Mouse (Mus musculus): ENCODE measurements around the gene Ube2z. TPM values are rescaled to one million over a fixed set of nuclear protein-coding genes. Genes with fewer than 3 reads are reported as not detected.
"Not testable (repeated sequence)": the region's sequence is repeated elsewhere in the genome, so short reads cannot be mapped to it uniquely, and the experiment has no call there.

Ube2z gene
- 56.8 and 65.1 TPM in 2 replicates for polyA plus RNA-seq (2012; rRNA removed)

DNA sequence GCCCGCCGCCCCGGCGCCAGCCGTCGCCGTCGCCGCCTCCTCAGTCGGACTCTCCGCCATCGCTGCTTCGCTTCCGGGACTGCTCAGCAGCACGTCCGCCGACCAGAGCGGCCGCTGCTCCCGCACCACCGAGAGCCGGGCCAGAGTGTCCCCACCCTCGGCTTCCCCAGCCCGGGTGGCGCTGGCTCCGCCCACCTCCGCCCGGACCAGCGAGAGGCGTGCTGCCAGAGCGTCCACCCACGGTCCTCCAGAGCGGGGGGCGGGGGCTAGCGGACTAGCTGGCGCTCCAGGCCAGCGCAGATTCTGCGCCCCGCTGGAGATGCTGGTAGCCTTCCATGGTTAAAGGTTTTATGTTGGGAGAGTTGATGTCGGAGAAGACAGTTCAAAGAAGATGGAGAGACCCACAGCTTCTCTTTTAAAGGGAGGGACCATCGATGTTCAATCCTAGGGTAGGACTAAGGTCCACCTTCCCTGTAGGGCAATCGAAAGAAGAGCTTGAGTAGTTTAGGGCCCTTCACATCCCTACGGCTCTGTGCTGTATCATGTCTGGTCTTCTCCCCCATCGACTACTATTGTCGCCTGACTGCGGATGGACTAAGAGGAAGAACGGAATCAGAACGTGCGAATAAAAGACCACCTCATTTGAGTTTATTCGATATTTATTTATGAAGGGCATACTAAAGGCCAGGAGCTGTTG is at the start of gene Ube2z:
Ube2z (minus strand) TSS at position 174 of the 697 bp plus-strand sequence.
- peak; percentile 95 for DNase-seq (ENCODE audit: low spot score)

DNA sequence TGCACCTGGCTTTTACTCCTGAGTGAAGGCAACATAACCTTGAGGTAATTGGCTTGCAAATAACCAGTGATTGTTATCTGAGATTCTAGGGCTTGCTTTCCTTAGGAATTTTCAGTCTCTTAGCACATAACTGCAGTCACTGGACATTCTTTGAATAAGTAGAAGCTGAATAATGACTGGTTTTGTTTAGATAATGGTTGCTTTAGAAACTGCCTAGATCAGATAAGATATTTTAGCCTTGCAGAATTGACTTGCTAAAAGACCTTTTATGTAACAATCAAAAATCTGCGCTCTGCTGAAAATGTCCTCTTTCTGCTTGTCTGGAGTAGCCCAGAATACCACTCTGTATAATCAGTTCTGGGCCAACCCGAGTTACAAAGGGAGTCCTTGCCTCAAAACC is 48.9 kb upstream of the Ube2z start:
- no peak for DNase-seq (ENCODE audit: low spot score)

DNA sequence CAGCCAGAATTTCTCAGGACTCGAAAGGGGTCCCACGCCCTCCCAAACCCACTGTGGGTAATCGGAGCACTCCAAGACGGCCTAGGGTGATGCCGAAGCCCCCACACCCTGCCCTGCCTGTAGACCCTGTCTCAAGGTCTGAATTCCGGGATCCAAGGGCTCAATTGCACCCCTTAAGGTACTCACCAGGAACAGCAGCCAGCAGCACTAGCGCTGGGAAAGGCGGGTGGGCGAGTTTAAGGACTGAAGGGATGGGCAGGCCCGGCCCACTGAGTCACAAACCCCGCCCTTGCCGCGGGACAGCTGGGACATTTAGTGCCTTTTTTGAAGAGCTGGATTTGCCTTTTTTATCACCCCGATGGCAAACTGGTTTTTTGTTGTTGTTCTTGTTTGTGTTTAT is 46.6 kb upstream of the Ube2z start, which contains the start of gene Calcoco2:
Calcoco2 (minus strand) TSS at position 214 of the 400 bp plus-strand sequence.
- DNase-seq (ENCODE audit: low spot score): no peak

DNA sequence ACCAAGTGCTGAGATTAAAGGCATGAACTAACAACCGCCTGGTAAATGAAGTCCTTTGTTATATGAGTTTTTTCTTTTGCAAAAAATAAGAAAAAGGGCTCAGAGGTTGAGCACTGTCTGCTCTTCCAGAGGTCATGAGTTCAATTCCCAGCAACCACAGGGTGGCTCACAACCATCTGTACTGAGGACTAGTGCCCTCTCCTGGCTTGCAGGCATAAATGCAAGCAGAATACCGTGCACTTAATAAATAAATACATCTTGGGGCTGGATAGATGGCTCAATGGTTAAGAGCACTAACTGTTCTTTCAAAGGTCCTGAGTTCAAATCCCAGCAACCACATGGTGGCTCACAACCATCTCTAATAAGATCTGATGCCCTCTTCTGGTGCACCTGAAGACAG is 45.8 kb upstream of the Ube2z start:
- DNase-seq (ENCODE audit: low spot score): not testable (repeated sequence)

DNA sequence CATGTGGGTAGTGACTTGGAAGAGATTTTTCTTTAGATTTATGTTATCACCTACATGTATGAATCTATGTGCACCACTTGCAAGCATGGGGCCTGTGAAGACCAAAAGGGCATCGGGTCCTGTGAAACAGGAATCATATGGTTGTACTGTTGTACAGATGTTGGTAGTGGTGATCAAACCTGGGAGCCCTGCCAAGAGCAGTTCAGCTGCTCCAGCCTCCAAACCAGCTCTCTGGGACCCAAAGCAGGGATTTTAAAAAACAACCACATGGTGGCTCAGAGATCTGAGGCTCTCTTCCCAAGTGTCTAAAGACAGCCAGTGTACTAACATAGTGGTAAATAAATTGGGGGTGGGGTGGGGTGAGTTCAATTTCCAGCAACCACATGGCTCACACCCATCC is 43.2 kb upstream of the Ube2z start:
- no peak for DNase-seq (ENCODE audit: low spot score)

DNA sequence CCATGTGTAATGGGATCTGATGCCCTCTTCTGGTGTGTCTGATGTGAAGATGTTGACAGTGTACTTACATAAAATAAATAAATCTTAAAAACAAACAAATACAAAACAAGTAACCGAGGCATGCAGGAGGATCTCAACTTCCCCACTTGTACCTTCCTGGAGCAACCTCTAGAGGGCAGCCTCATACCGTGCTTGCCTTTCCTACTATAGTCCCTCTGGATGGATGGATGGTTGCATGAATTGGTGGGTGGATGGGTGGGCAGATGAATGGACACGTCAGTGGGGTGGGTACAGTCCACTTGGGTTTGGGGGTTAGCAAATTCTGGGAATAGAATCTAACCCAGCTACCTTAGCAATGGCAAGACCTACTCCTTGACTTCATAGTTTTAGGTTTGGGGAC is 28.2 kb upstream of the Ube2z start:
- peak; percentile 31 for DNase-seq (ENCODE audit: low spot score)

DNA sequence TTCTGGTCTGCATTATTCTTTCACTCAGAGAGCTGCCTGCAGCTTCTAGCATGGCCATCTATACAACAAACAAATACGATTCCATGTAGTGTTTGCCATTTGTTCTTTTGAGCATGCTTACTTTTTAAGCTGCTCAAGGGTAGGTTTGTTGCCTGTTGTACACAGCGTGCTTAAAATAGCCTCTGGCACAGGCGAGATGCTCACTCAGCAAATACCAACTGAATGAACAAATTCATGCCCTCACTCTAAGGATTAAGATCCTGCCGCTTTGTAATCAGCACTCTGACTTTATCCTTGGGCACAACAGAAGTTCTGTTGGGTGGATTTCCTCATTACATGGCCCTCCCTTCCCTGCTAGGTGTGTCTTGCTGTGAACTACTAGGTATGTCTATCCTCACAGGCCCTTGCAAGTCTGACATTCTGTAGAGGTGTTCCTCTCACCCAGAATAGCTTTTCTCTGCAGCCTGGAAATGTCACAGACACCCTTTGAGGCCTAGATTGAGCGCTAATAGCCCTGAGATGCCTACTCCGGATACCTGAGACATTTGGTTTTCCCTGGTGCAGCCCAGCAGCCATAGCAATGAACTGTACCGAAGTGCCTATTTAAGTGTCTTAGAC is 27.6 kb upstream of the Ube2z start:
- no peak for DNase-seq (ENCODE audit: low spot score)

DNA sequence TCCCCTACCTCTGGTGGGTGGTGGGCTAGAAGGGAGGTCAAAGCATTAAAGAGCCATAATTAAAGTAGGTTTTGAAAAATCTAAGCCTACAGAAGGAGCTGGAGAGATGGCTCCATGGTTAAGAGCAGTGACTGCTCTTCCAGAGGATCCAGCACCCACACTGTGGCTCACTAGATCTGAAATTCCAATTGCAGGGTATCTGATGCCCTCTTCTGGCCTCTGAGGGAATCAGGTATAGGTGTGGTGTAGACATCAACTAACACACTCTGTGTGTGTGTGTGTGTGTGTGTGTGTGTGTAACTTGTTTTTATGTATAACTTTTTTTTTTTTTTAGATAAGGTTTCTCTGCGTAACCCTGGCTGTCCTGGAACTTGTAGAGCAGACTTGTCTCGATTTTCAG is 25.9 kb upstream of the Ube2z start:
- no peak for DNase-seq (ENCODE audit: low spot score)

DNA sequence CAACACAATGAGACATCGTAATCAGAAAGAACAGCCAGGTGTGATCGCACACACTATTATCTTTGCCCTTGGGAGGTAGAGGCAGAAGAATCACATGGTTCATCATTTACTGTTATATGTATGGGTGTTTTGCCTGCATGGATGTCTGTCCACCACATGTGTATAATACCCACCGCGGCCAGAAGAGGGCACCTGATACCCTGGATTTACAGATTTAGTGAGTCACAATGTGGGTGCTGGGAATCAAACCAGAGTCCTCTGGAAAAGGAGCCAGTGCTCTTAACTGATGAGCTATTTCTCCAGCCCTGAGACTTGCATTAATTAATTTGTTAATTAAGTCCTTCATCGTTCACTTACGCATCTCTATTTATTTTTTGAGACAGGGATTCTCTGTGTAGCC is 22.8 kb upstream of the Ube2z start:
- DNase-seq (ENCODE audit: low spot score): no peak

DNA sequence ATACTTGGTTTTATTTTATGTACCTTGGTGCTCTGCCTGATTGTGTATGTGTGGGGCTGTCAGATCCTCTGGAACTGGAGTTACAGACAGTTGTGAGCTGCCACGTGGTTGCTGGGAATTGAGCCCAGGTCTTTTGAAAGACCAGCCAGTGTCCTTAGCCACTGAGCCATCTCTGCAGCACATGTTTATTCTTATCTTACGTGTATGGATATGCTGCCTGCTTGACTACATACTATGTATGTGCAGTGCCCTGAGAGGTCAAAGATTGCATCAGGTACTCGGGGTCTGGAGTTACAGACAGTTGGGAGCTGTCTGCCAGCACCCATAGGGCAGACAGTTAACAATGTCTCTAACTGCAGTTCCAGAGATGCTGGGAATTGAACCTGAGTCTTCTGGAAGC is 17.5 kb upstream of the Ube2z start:
- no peak for DNase-seq (ENCODE audit: low spot score)

DNA sequence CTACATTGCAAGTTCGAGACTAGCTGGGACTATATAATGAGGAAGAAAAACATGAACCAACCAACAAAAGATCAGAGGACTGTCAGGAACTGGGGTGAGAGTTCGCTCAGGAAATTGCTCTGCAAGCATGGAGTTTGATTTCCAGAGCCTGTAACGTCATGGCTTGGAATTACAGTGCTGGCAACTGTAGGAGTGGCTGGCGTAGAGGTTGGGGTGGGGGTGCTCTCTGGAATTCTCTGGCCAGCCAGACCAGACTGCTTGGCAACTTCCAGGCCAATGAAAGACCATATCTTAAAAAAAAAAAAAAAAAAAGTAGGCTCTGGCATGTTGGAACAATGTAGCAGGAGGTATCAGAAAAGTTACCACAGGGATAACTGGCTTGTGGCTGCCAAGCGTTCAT is 15.5 kb upstream of the Ube2z start:
- no peak for DNase-seq (ENCODE audit: low spot score)

DNA sequence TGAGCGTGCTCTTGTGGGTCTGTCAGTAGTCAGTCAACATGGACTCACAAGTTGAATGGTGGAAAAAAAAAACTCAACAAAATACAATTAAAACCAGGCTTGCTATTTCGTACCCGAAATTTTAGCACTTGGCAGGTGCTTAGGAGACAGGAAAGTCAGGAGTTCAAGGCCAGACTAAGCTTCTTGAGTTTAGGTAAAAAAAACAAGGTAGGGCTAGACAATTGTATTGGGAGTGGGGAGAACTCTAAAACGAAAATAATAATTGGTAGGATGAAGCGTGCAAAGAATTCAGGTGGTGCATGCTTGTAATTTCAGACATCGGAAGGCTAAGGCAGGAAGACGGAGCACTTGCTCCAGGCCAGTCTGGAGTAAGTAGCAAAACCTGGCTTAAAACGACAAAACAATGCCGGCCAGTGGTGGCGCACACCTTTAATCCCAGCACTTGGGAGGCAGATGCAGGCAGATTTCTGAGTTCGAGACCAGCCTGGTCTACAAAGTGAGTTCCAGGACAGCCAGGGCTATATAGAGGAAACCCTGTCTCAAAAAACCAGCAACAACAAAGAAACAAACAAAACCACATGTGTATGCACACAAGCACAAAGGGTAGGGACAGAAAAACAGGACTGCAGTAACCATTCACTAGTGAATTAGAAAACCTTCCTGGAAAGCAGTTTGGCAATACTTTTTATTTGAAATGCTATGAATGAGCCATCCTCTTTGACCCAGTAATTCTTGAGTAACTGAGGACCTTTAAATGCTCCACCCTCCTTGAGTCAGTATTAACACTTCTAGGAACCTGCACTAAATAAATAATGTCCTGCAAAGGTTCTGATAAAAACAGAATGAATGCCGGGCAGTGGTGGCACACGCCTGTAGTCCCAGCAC is 11.3 kb upstream of the Ube2z start:
- DNase-seq (ENCODE audit: low spot score): no peak

DNA sequence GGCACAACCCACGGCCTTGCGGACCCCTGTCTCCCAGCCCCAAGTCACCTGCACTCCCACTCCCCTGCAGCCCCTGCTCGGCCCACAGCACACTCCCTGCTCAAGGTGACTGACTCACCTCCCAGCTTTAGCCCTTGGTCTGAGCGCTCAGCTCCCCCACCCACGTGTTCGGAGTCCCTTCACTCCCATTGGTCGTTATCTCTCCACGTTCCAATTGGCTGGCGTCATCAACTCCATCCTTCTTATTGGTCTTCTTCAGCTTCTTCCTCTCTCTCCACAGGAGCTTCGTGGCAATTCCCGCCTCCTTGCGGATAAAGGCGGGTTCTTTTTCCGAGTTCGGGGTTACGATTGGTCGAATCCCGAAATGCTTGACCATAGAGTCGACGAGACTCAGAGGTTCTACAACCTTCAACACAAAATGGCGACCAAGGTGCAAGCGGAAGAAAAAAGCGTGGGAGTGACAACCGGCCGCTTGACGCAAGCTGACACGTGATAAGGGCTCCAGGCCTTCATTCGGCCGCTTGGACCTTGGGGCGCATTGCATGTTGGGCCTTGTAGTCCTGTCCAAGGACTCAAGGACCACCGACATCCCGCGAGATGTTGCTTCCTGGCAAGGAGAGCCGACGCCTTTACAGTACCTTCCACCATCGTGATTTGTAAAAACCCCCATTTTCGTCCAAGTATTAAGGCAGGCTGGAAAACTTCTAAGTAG is 10.5 kb upstream of the Ube2z start, which contains the start of gene Atp5g1:
Atp5g1 (minus strand) TSS at position 162 of the 712 bp plus-strand sequence.
- peak; percentile 76 for DNase-seq (ENCODE audit: low spot score)

DNA sequence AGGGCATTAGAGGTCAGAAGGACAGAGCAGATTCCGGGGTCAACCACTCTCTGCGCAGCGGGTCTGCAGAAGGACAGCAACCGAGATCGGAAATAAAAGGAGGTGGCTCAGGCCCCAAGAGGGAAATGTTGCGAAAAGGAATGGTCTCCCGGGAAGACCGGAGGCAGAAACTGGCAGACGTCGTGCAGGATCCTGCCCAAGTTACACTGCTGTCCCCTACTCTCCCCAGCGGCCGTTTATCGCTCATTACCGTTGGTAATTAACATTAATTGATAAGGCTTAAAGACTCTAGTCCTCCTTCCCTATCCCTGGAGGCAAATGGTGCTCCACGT is 10.0 kb upstream of the Ube2z start:
- no peak for DNase-seq (ENCODE audit: low spot score)

DNA sequence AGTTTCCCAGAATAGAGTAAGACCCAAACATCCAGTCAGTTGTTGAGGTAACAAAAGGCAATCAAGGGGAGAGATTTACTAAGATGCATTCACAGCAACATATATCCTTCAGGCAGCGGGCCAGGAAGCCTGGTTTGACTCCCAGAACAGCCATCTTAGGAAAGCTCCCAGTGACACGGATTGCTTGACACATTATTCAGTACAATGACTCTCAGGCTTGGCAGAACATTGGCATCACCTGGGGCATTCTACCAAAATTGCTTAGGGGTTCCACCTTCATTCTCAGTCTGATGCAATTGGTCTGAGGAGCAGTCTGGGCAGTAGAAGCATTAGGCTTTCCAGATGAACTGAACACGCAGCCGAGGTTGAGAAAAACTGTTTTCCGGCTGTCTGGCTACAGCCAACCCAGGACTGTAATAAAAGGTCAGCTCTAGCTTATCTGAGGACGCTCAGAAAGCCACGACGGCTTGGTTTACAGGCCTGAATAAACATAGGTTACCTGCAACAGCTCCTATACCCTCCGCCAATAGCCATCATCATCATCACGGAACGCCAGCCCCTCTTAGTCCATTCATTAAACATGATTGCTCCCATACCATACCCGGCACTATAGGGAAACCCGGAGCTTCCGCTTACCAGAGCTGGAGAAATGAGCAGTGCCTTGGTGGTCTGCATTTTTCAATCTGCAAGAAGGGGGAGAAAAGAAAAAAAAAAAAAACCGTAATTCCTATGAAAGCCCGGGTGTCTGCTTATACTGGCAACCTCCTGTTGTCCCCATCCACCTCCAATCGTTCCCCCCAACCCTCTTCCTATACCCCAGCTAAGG is 9.4 kb upstream of the Ube2z start:
- DNase-seq (ENCODE audit: low spot score): no peak

DNA sequence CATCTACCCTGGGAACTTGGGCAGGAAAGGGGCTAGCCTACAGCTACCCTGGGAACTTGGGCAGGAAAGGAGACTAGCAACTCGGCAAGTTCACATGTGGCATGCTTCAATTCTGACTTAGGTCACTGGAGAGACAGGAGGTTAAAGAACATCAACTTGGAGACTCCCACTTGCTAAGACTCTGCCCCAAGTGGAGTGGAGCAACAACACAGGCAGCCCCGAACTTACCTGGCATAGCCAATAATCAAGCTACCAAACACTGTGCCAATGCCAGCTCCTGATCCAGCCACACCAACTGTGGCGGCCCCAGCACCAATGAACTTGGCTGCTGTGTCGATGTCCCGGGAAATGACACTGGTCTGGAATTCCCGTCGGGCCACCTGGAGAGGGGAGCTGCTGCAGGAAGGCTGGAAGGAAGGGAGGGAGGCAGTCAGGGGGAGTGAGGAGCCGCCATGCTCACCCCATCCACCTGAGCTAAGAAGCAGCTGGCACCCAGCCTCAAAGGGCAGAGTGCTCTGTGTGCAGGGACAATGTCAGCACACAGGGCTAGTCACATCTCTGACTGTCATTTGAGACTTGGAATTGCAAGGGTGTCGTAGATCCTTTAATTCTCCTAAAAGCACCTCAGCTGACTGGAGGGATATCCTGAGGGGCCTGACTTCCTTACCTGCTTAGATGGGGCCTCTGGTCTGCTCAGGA is 8.3 kb upstream of the Ube2z start:
- no peak for DNase-seq (ENCODE audit: low spot score)

DNA sequence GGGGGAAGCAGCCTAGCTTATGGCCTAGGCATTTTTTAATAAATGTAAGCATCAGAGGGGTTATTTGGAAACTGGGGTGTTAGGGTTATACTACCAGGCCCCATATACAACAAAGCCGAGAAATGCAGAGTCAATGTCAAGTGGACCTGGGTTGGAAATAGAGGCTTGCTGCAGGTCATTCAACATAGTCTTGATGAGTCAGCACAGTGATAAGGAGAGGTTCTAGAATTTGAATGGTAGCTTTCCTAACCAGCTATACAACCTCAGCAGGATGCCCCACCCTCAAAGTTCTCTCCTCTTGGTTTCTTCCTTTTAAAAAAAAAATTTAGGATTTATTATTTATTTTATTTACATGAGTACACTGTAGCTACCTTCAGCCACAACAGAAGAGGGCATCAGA is 5.8 kb upstream of the Ube2z start:
- DNase-seq (ENCODE audit: low spot score): no peak

DNA sequence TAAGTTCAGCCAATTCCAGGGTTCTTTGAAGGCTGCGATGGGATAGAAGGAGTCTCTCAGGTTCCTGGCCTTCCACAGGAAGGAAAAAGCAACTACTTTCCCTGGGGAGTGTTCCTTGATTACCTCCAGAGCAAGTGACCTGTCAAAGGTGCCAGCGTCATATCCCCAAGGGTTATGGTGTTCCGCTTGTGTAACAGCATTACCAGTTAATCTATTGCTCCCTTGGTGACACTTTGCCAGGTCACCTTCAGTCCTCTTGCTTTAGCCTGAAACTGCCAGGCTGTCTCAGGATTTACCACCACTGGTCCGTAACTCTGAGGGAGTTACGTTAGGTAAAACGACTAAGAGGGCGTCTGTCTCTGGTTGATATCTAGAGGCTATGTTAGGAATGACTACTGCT is 5.2 kb upstream of the Ube2z start:
- DNase-seq (ENCODE audit: low spot score): no peak

DNA sequence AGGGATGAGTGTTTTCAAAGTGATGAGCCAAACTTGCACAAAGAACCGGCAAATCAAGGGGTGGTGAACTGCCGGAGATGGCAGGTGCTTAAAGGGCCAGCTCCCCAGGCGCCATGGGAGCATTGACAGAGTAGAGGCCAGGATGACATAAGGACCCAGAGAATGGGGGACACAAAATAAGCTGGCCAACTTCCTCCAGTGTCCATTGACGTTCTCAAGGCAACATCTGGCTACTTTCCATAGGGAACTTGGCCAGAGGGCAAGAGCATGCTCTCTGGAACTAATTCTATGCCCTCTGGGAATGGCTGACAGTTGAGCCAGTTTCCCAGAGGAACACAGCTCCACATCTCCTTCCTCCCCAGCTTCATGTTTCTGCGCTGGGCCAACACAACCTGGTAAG is 3.0 kb upstream of the Ube2z start:
- no peak for DNase-seq (ENCODE audit: low spot score)

DNA sequence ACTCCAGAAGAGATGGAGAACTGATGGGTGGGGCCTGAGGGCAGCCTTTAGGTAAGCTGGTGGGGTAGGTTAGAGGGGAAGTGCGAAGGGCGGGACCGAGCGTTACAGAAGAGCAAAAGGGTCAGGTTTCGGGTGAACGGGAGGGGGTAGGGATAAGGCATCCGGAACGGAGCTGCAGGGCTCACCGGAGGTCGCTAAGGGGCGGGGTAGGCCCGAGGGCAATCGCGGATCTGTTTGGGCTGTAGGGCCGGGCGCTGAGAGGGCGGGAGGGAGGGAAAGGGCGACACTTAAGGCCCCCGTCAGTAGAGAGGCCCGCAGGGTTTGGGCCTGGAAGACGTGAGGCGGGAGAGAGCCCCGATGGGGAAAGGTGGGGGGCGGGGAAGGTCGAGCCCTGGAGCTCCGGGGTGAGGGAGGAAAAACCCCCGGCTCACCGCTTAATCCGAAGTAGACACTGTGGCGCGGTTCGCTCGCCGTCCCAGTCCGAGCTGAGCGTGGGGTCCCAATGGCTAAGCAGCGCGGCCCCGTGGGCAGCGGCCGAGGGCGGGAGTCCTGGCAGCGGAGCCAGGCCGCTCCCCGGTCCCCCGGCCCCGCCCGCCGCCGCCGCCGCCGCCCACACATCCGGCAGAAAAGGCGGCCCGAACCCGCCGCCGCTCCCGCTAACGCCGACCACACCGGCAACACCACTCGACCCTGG is 520 bp downstream of the Ube2z start:
- no peak for DNase-seq (ENCODE audit: low spot score)

All from urinary bladder, adult 2 months (tissue).